Mouse (Mus musculus) kidney, adult 18-20 months (tissue): ENCODE results near the gene Slc29a1.

ENCODE experiments used
- DNase-seq: peaks from one replicate; pipeline ENCODE4 v3.0.0; 2021

Slc29a1 gene

DNA sequence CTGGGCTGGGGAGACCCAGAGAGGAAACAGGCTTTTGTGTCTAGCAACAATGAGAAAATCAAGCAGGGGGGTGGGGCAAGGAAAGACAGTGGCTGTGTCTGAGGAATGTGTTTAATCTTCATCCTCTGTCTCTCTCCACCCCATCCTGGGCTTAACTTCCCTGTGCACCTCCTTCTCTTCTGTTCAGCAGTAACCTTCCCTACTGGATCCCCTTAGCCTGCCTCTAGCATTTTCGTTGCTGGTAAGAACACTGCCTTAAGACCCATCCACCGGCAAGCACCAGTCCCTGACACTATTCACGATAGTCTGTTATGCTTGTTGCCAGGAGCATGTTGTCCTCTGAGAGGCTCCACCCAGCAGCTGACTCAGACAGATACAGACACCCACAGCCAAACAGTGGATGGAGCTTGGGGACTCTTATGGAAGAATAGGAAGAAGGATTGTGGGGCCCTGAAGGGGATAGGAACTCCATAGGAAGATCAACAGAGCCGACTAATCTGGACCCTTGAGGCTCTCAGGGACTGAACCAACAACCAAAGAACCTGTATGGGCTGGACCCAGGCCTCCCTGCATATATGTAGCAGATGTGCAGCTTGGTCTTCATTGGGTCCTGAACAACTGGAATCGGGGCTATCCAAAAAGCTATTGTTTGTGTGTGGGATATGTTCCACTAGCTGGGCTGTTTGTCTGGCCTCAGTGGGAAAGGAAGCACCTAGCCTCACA is 10.9 kb upstream of the Slc29a1 start:
- no peak for DNase-seq

DNA sequence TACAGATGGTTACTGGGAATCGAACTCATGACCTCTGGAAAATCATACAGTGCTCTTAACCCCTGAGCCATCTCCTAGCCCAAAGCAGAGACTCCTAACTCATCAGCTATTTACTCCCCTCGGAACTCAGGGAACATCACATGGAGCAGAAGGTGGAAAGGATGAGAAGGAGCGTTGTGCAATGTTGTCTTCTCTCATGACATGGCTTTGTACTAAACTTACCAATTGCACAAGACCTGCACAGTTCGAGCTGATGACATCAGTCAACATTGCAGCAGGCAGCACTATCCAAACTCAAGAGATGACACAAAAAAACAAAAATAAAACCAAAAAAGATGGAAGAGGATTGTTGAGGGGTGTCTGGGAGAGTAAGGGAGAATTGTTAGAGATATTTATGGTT is 9.0 kb upstream of the Slc29a1 start:
- no peak for DNase-seq

DNA sequence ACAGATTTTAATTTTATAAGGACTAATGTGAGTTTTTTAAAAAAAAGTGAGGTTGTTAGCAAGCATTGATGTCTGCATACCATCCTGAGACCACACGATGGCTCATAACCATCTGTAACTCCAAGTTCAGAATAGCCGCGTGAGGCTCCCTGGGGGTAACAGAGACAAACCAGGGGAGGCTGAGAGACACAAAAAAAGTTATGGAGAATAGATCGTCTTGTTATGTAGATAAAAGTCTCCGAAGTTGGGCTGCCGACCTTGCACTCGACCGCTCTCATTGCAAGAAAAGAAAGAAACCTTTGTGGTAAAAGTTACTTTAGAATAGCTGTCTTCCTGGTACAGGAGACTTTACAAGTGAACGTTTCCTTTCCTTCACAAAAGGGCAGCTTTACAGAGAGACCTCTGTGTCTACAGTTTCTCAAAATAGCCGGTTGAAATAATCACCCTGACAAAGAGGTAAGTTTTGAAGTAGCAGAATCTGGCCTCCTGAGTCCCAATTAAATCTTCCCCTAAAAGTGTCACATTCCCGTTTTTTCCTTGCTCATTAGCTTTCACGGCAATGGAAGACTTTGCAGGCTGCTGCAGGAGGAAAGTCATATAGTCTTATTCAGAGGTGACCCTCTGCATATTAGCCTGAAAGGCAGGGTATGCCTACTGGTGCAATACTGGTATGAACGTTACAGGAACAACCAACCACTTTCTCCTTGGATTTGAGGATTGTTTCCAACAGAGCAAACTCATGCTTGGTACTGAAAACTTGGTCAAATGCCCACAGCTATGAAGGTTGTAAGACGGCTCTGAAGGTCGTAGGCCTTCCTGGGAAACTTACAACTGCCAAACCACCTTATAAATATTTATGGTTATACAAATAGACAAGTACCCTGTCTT is 7.8 kb upstream of the Slc29a1 start:
- DNase-seq = no peak

DNA sequence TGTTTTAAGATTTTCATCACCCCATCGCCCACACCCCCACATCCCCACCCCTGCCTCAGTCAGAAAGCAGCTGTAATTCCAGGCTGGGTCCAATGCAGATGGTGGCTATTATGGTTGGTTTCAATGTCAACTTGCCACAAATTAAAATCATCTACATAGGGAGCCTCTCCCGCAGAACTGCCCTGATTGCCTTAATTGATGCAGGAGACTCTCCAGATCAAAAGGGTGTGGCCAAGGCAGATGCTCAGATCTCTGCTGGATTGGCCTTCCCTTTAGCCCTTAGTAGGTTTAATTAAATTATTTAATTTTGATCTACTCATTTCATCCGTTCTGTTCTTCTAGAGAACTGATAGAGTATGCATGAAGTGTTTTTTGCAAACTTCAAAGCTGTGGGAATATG is 3.6 kb upstream of the Slc29a1 start:
- no peak for DNase-seq

DNA sequence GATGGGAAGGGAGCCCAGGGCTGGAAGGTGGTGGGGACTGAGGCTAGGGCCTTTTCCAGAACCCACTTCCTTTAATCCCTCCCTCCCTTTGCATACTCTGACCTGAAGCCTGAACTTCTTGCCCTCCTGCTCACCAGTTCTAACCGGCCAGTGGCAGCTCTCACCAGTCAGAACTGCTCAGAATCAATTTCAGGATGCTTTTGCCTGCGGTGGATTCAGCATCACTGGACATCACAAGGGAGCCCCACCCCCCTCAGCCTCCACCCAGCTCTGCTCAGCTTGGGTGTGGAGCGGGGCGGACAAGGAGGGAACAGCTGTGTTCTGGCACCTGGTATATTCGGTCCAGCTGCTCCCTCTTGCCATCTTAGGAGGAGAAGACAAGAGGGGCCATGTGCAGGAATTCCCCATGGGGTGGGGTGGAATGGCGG is 2.5 kb upstream of the Slc29a1 start, which contains the start of gene Mymx:
Mymx (minus strand) TSS at position 226 of the 428 bp plus-strand sequence.
- DNase-seq = peak; percentile 78

DNA sequence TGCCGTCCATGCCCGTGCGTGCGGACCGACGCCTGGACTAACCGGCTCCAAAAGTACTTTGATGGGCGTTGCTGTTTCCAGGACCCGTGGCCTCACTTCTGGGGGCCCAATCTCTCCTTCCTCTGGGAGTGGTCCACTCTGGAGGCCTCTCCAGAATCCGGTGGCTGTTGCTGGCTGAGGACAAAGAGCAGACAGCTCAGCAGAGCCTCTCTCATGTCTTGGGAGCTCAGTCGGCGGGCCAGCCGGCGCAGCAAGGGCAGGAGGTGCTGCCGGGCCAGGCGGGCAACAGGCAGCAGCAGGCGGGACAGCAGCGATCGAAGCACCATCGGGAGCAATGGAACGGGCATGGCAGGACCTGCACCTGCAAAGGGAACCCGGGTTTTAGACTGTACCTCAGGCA is 1.9 kb upstream of the Slc29a1 start:
- DNase-seq = no peak

DNA sequence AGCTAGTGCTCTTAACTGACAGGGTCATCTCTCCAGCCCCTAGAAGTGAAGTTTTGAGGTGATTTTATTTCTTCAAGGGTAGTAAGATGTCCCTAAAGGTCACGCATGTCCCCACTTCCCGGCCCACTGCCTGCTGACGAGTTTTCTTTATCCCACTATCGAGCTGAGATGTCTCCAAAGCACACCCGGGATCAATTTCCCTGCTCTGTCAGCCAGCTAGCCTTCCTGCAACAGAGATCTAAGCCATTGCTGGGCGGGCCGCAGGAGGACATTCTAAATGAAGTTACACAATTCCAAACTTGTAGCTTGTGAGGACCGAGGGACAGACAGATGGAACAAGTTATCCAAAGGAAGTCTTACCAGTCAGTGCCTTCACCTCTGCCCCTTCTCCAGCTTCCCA is 861 bp upstream of the Slc29a1 start:
- no peak for DNase-seq

DNA sequence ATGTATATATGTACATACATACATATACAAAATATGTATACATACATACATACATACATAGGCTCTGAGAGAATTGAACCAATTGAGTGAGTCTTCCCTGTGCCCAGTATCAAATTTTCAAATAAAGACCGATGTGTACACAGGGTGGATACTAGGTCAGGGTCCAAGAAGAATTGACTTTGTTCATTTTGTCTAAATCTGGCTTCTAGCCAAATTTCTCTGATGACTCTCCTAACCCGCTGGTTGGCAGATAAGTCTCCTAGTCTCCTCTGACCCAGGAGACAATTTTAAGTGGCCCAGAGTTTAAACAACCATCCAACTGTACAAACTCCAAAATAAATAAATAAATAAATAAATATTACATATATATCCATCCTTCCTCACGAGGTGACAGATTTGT is 515 bp downstream of the Slc29a1 start:
- no peak for DNase-seq

DNA sequence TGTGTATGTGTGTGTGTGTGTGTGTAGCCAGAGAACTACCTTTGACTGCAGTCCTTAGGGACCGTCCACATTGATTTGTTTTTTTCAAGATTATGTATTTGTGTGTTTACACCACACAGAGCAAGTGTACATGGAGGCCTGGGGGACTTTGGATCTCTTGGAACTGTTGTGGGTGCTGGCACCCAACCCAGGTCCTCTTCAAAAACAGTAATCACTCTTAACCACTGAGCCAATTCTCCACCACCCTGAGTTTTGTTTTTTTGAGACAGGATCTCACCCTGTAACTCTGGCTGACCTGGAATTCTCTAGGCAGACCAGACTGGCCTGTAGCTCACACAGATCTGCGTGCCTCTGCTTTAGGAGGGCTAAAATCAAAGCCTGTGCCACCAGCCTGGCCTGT is 1.0 kb downstream of the Slc29a1 start:
- no peak for DNase-seq

DNA sequence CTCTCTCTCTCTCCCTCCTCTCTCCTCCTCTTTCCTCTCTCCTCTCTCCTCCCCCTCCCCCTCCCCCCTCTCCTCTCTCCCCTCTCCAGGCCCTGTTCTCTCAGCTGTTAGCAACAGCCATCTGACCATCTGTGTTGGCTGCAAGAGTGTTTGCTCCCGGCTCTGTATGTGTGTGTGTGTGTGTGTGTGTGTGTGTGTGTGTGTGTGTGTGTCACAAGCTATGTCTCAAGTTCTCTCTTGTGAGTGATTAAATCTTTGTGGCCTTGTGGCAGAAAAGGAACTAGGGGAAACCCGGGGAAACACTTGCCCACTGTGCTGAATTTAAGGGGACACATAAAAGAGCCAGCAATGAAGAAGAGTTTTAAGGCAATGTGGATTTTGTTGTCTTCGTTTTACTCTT is 1.6 kb downstream of the Slc29a1 start:
- peak; percentile 25 for DNase-seq

DNA sequence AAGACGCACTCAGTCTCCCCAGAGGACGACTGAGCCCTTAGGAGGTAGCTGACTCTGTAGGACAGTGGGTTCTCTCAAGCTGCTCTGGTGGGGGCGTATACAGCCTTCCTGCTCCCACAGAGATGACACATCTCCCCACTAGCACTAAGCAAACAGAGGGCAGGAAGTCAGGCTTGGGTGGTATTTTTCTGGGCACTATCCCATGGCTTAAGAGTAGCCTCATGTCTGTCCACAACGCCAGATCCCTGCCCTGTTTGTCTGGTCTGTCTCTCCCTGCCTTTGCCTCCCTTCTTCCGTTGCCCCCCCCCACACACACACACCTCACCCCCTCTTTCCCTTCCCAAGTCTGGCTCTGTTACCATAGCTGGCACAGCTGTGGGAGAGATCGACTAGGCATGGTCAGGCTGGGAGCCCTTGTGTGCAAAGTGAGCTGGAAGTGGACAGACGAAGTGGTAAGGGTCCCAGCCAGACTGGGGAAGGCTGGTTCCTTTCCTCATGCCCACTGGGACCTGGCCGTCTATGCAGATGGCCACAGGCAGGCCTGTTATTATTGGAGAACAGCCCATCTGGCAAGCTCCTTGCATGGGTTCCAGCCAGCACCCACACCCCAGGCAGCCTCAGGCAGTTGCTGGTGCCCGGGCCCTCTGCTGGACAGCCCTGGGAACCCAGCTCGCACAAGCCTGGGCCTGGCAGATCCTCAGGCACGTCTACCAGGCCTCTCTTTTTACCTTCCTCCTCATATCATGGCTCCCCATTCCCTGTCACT is 2.6 kb downstream of the Slc29a1 start:
- peak; percentile 82 for DNase-seq

DNA sequence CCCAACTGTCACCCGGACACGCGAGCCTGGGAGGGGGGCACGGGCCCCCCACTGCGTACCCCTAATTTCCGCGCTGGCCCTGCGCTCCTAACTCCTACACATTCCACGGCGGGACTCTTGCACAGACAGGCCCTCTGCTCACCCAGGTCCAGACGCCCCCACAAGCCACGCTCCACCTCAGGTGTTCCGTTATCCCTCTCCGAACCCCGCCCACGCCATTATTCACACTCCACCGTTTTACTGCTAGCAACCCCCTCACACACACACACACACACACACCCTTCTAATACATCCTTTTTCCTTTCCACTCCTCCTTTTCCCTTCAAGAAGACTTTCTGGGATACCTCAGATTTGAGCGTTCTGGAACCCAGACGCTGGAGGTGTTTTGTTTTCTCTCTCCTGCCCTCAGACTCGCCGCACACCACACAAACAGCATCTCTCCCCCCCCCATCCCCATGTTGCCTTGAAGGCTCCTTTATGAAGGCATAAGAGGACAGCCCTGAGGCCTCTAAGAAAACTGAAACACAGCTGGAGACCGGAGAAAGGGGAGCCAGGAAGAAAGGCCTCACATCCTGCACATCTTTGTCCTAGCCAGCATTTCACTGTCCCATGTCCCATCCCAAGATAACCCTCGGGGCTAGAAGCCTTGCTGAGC is 3.5 kb downstream of the Slc29a1 start:
- no peak for DNase-seq

DNA sequence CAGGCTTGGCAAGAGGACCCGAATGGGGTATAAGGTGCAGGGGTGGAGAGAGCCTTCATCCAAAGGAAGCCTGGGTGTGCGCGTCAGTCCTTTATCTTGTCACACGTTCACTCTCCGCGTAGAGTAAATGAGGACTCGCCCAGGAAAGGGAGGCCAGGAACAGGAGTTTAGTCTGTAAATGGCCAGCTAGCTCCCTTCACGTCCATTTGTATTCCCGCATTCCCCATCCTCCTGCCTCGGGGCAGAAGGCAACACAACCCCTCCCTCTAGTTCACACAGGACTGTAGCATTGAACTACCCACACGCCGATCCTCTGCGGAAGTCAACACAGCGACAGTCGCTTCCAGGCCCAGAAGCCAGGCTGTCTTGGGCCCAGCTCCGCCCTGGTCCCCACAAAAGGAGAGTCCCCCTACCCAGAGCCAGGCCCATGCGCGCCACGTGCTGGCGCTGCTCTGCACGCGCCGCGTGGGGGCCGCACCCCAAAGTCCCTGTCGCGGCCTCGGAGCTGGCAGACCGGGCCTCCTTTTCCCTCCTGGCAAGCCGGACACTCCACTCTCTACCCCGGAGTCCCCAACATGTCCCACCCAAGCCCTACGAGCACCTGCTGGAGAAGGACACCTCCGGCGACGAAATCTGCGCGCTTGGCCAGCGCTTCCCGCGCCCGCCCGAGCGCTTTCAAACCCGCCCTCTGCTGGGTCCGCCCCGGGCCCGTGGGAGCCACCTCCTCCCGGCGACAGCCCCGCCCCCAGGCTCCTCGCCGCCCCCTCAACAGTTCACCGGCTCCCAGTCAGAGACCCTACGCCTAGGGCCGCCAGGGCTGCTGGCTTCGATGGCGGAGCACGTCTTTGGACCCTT is 4.3 kb downstream of the Slc29a1 start:
- DNase-seq = peak; percentile 83

DNA sequence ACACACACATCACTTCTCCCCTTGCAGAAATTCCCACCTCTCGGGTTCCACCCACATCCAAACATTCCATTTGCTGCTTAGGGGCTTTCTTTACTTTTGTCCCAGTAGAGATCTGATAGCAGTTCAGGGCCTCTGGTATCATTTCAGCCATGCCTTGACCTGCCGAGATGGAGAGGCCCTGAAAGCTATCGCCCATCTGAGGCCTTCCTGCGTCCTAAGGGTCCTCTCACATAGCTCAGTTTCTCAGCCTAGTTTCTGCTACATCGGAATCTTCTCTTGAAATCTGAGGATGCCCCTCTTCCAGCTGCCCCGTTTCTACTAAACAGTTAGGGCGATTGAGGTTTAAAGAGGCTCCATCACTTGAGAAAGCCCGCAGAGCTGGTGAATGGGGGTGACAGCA is 5.2 kb downstream of the Slc29a1 start:
- no peak for DNase-seq

DNA sequence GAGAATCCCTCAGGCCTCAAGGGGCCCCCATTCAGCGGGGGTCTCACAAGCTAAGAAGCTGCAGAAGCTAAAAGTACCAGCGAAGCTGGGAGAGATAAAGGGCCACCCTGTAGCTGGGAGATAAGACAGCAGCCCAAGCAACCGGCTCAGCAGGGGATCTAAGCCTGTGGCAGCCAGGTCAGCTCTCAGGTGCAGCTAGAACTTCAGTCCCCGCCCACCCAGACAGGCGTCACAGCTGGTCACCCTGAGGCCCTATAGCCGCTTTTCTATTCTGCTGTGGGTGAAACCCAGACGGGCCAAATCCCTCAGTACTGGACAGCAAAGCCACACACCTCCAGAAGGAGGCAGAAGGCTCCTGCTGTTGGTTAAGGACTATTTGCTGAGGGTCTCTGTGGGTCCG is 5.9 kb downstream of the Slc29a1 start:
- DNase-seq = no peak

DNA sequence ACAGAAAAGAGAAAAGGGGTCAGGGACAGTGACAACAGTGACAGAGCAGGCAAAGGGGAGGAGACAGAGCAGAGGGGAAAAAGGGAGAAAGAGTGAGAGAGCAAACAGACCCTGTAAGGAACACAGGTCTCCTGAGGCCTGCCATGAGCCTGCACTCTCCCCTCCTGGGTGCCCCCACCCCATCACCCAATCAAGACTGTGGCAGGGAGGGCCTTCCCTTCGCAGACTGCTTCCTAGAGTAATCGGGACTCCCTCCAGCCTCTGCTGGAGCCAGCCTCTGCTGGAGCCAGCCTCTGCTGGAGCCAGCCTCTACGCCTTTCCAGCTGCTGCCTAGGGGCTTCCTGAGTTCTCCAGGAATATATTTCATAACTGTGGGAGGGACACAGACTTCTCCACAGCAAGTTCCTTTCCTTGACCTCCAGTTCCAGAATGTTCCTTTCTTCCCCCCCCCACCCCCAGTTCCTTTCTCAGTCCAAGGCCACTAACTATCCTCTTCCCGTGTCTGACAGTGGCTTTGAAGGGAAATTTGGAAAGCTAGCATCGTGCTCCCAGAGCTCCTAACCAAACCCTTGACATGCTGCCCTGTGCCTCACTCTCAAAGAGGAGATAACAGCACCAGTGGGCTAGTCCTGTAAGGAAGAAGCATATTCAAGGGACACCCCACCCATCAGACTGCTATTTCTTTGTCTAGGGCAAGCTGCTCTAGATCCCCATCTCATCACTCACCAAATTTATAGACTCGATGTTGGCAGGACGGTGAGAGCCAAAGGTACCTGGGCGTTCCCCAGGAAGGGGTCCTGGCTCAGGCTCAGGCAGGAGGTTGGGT is 6.6 kb downstream of the Slc29a1 start:
- peak; percentile 56 for DNase-seq

DNA sequence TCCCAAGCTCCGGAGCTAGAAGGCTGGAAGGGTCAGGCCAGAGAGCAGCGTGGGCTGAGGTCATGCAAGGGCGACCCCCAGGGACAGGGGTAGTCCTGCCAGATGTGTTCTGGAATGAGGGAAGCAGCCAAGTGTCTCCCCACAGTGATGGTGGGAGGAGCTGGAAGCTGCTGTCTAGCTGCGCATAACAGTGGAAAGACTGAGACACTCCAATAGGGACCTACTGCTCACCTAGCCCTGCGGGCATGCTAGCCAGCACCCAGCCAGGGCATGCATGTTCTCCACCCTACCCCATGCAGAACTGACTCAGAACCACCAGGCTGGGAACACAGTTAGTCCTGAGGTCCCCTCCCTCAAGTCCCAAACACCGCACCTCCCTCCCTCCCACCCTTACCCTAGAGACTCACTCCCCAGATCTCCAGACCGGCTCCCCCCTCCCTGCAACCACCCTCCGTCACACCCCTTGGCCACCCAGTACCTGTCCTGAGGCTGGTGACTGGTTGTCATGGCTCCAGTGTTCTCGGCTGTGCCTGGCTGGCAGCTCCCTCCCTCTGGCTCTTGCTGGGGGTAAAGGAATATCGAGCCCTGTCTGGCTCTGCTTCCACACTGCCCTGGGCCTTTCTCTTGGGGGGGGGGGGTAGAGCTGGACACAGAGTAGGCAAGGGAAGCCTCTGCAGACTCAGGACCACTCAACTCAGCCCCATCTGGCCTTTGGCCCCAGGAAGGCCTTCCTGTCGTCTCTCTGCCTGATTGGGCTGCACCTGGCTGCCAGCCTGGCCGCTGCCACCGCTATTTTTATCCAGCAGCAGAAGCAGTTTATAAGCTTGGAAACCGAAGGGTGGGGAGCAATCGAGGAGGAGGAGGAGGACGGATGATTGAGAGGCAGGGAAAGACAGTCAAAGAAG is 7.5 kb downstream of the Slc29a1 start:
- DNase-seq = peak; percentile 52

DNA sequence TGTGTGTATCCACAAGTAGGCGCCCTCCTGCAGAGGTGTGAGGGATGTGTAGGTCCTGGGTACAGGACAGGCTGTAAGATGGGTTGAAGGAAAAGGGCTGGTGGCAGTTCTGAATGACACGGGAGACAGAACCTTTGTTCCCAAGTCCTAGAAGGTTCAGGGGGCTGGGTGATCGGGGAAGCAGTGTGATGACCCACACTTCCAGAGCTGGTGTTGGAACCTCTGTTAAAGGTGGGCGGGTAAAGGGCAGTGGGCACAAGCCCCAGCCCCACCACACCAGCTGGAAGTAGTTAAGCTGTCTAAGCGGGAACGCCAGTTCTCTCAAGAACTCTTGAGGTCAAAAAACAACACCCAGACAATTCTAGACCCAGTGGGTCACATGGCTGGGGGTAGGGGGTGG is 9.0 kb downstream of the Slc29a1 start:
- no peak for DNase-seq

DNA sequence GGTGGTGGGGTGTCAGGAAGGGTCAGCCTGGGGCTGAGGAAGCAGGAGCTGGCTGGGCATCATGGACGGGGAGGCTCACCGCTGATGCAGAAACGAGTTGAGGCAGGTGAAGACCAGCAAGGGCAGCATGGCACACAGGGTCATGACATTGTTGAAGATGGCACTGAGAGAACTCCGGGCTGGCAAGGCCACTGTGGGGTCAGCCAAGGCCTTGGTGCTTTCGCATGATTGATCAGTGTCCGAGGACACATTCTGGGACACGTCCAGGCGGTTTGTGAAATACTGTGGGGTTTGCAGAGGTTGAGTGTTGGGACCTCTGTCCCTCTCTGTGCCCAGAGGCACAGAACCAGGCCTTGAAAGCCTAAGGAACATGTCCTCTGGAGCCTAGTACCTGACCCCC is 9.6 kb downstream of the Slc29a1 start:
- DNase-seq = no peak

DNA sequence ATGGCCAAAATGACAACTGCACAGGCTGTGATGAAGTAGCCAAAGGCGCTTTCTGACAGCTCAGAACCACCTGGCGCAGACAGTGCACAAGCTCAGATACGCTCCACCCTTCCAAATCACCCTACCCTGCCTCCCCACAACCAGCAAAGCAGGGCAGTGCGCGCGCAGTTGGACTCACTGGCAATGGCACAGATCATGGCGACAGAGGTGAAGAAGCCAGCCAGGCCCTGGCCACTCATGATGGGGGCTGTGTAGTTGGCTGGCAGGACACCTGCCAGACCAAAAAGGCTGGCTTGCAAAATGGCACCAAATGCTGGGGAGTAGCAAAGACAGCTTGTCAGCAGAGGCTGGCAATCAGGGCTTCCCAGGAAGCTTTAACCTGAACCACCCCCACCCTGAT is 10.2 kb downstream of the Slc29a1 start:
- no peak for DNase-seq
